Mouse (Mus musculus): Measurements from ENCODE around the gene Gpr139.

- TF ChIP-seq CTCF (conservative IDR thresholded peaks at IDR 0.05; ENCODE audit: low read length) (no peak), POU5F1 (IDR thresholded peaks at IDR 0.05; ENCODE audit: borderline replicate concordance, low read length) (no peak), NANOG (IDR thresholded peaks at IDR 0.05; ENCODE audit: borderline replicate concordance, low read length) (no peak)
Observed at GRCm38 (mm10) chr7:119185181-119185940, 958 bp upstream of the Gpr139 start.

Data from E14TG2a.4 (cell line).